Mouse (Mus musculus) limb, embryonic 11.5 days (tissue): Measurements from ENCODE around the gene Plekhg1. TPM values are rescaled to one million over a fixed set of nuclear protein-coding genes. Genes with fewer than 3 reads are reported as not detected.

ENCODE experiments used
- ATAC-seq: fragments of 200-750 bp; cut with Nextera tagmentation; 2 replicates; pipeline ENCODE4 v1.8.0; 2017; ENCODE audit warnings: low read depth; ENCODE audit not compliant: insufficient number of reproducible peaks, low FRiP score, low TSS enrichment
- DNase-seq: peaks from one replicate; pipeline ENCODE4 v3.0.0-alpha.2; 2015; ENCODE audit warnings: low spot score
- H3K27ac ChIP-seq: fragments of 300-500 bp; sonication (generic); replicated peaks from 2 replicates; pipeline ENCODE4 v1.5.1; 2014; ENCODE audit warnings: low read depth, mild to moderate bottlenecking, low read length
- H3K27me3 ChIP-seq: fragments of 300-500 bp; sonication (generic); 2 replicates; pipeline ENCODE4 v1.6.1; 2014; ENCODE audit warnings: mild to moderate bottlenecking, low read length, mixed read lengths; ENCODE audit not compliant: control insufficient read depth, insufficient read depth
- H3K36me3 ChIP-seq: fragments of 300-500 bp; sonication (generic); 2 replicates; pipeline ENCODE4 v1.6.1; 2014; ENCODE audit warnings: mild to moderate bottlenecking, low read length, moderate library complexity, mixed read lengths; ENCODE audit not compliant: control insufficient read depth, insufficient read depth
- H3K4me1 ChIP-seq: fragments of 300-500 bp; sonication (generic); 2 replicates; pipeline ENCODE4 v1.6.1; 2014; ENCODE audit warnings: low read length, mixed read lengths; ENCODE audit not compliant: control insufficient read depth, insufficient read depth
- H3K4me2 ChIP-seq: fragments of 300-500 bp; sonication (generic); 2 replicates; pipeline ENCODE4 v1.6.1; 2014; ENCODE audit warnings: low read depth, mild to moderate bottlenecking, moderate library complexity; ENCODE audit not compliant: severe bottlenecking
- H3K4me3 ChIP-seq: fragments of 300-500 bp; sonication (generic); 2 replicates; pipeline ENCODE4 v1.5.1; 2014; ENCODE audit warnings: low read depth, low read length
- H3K9ac ChIP-seq: fragments of 300-500 bp; sonication (generic); 2 replicates; pipeline ENCODE4 v1.6.1; 2014; ENCODE audit warnings: mild to moderate bottlenecking, low read length
- H3K9me3 ChIP-seq: fragments of 300-500 bp; sonication (generic); 2 replicates; pipeline ENCODE4 v1.6.1; 2016; ENCODE audit warnings: low read length; ENCODE audit not compliant: control insufficient read depth
- WGBS: fragments of 180-500 bp; shearing (Covaris S2); extraction: QIAGEN DNeasy Blood & Tissue Kit; methylation state at CpG from one replicate; pipeline ENCODE4 v1.1.7; 2014; 5-methylcytosine and 5-hydroxymethylcytosine counted together
- polyA plus RNA-seq: library from polyadenylated mRNA; unstranded; fragments of >200 nt; fragmentation: Nextera tagmentation; extraction: Ambion mirVana; gene quantifications from 2 replicates; pipeline ENCODE4 v1.2.1, GENCODE M21; 2014

The Plekhg1 gene
- polyA plus RNA-seq, 1 experiment from 2014 or later = 10.2 TPM

DNA sequence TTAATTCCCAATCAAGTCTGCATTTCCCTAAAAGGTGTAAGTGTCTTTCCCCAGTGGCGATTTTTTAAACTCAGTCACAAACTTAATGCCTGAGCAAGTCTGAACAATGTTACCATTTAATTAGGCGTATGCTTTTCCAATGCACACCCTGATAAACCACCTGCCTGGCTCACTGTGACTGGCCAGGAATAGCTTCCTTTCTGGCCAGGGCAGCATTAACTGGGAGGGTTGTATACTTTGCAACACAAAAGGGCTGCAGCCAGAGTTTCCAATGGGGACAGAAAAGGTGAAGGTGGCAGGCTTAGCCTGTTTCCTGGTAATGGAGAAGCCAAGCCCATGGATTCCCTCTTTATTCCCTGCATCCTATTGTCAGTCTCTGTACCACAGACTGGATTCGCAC, 10.5 kb upstream of the Plekhg1 start:
- ATAC-seq (no peak), DNase-seq (no peak)
- Histone ChIP-seq H3K27ac (no peak overlapping the region), H3K9ac (no peak overlapping the region), H3K4me1 (0 out of 2 replicates have a peak, but pooled peaks cover 2% of the 10 kb centered on the region), H3K36me3 (no peaks in the 10 kb centered on the region), H3K4me2 (no peak overlapping the region), H3K4me3 (no peak overlapping the region), H3K9me3 (no peaks in the 10 kb centered on the region), H3K27me3 (no peaks in the 10 kb centered on the region)
- 60% methylated on average over 3 of the region's 3 CpGs for WGBS

DNA sequence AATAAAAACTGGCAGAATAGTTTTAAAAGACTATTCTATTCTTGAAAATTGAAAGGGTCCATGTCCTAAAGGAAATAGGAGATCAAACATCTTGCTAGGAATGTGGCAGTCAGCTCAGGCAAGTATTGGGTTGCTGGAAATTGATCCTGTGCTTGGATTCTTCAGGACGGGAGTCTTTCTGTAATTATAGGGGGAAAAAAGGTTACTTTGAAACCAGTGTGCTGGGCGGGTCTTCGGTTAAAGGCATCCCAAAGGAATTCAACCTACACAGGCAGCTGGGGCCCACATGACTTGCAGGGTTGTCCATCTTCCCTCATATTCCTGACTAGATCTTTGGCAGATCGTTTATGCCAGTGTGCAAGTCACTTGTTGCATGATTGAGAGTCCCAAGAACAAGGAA, 9.8 kb upstream of the Plekhg1 start:
- 21% methylated on average over 4 of the region's 4 CpGs for WGBS
- no peak overlapping the region for H3K9ac ChIP-seq
- no peak overlapping the region for H3K27ac ChIP-seq
- no peaks in the 10 kb centered on the region for H3K36me3 ChIP-seq
- DNase-seq = peak; percentile 28
- H3K4me1 ChIP-seq = 0 out of 2 replicates have a peak, but pooled peaks cover 2% of the 10 kb centered on the region
- H3K4me2 ChIP-seq = no peak overlapping the region
- no peak for ATAC-seq
- H3K4me3 ChIP-seq = no peak overlapping the region
- no peaks in the 10 kb centered on the region for H3K9me3 ChIP-seq
- no peaks in the 10 kb centered on the region for H3K27me3 ChIP-seq

DNA sequence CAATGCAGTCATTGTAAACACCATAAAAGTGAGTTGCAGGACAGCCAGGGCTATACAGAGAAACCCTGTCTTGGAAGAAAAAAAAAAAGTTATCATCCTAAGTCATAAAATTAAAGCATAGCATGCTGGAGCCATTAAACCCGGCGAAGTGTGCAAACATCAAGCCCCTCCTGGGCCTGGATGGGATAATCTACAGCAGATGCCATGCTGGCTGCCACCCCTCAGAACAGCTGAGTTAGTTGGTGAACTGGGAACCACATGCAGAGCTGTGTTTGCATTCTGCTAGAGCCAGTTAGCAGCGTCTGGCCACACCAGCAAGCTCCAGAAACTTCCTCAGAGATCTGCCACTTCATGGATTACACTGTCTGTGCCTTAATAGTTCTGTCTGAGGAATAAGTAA, 3.1 kb upstream of the Plekhg1 start:
- Histone ChIP-seq H3K9me3 (no peaks in the 10 kb centered on the region), H3K4me2 (no peak overlapping the region), H3K36me3 (no peaks in the 10 kb centered on the region), H3K27me3 (no peaks in the 10 kb centered on the region), H3K4me1 (peaks cover 5% of the 10 kb centered on the region; the same call in 1 of the 2 replicates), H3K27ac (no peak overlapping the region), H3K4me3 (no peak overlapping the region), H3K9ac (no peak overlapping the region)
- DNase-seq (peak; percentile 55), ATAC-seq (no peak)
- 18% methylated on average over 3 of the region's 3 CpGs for WGBS

DNA sequence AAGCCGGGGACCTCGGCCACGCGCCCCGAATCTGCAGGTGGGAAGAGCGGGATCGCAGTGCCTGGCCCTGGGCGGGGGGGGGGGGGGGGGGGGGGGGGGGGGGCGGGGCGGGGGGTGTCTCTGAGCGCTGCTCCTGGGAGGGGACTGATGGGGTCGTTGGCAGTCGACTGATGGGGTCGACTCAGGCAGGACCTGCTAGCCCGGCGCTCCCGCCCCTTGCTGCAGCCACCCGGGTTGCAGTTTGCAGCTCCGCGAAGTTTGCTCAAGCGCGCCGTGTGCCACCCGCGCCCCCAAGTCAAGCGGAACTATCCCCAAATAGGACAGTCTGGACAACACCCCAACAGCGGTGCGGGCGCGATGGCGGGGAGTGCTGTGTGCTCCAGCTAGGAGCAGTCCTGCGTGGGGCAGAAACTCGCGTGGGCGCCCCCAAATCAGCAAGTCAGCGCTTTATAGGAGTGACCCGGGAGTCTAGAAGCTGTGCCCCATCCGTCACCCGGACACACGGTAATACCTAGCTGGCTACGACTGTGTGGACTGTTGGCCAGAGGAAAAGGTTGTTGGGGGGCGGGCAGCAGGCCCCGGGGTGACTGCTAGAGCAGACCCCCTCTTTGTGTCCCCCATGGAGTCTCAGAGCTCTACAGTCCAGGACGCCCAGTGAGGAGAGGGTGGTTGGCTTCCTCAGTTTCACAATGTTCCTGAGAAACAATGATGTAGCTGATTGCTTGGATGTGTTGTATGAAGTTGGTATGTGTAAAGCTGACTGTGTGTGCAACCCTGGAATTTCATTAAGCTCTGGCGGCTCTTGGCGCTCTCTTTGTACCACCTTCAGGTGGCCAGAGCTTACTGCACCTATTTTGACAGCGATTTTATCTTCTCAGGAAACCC, 582 bp downstream of the Plekhg1 start:
- peak overlapping the region; percentile 64 for H3K9ac ChIP-seq
- under 1% methylated on average over 35 of the region's 47 CpGs for WGBS
- H3K36me3 ChIP-seq = no peaks in the 10 kb centered on the region
- ATAC-seq = peak; percentile 78
- peaks cover 5% of the 10 kb centered on the region; the same call in 1 of the 2 replicates for H3K4me1 ChIP-seq
- H3K9me3 ChIP-seq = no peaks in the 10 kb centered on the region
- peak; percentile 76 for DNase-seq
- H3K4me3 ChIP-seq = peak overlapping the region; percentile 64
- H3K27me3 ChIP-seq = no peaks in the 10 kb centered on the region
- peak overlapping the region; percentile 65 for H3K27ac ChIP-seq
- peak overlapping the region; percentile 92 for H3K4me2 ChIP-seq

DNA sequence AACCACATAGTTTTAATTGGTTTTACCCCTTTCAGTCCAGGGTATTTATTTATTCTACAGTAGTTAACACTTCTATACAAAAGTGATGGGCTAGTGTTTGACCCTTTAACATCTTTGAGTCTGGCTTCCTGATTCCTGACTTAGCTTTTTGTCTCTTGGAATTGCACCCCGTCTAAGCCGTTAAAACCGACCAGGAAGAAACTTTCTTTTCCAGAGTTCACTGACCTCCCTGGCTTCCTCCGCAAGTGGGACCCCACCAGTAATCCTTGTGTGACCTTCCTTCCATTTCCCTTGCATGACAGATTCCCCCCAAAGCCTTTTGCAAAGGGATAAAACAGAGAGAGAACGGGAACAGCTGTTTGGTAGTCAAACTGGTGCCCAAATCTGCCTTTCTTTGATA, 1.6 kb downstream of the Plekhg1 start:
- Histone ChIP-seq H3K4me1 (peaks cover 5% of the 10 kb centered on the region; the same call in 1 of the 2 replicates), H3K9me3 (no peaks in the 10 kb centered on the region), H3K4me2 (no peak overlapping the region; the same call in 1 of the 2 replicates), H3K27ac (no peak overlapping the region), H3K4me3 (no peak overlapping the region), H3K36me3 (no peaks in the 10 kb centered on the region), H3K27me3 (no peaks in the 10 kb centered on the region), H3K9ac (no peak overlapping the region)
- DNase-seq (no peak), ATAC-seq (no peak)
- 10% methylated on average over 5 of the region's 5 CpGs for WGBS

DNA sequence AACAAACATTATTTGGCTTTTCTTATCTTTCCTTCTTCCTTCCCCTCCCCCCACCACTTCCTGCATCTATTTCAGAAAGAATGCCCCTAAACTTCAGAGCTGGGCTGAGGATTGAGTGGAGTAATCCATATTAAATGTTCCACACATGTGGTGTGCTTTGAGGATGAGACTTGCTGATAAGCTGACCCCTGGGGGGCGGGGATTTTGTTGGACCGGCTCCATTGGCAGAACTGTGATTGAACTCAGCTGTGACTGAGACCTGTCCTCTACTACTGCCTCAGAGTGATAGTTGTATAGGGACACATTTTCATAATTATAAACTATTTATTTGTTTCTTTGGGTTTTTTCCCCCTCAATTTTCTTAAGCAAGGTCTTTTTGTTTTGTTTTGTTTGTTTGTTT, 2.9 kb downstream of the Plekhg1 start:
- Histone ChIP-seq H3K27ac (no peak overlapping the region), H3K27me3 (no peaks in the 10 kb centered on the region), H3K4me2 (no peak overlapping the region), H3K4me3 (no peak overlapping the region), H3K4me1 (0 out of 2 replicates have a peak, but pooled peaks cover 2% of the 10 kb centered on the region), H3K9ac (no peak overlapping the region), H3K9me3 (no peaks in the 10 kb centered on the region), H3K36me3 (no peaks in the 10 kb centered on the region)
- DNase-seq = no peak
- WGBS = 42% methylated on average over 2 of the region's 2 CpGs
- ATAC-seq = no peak

DNA sequence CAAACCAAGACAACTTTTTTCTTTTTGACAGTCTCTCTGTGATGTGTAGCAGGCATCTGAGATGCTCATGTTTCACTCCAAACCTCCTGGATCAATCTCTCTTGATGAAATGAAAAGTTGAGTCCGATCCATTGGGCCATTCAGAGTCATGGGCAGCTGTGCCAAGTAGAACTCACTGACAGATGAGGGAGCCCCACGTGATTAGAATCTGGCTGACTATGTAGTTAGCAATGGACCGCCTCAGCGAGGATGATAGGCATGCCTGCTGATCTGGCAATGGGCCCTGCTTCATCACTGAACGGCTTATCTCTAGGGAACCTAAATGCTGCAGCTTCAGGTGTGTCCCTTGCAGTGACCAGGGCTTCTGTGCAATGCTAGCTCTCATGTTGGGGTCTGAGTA, 3.7 kb downstream of the Plekhg1 start:
- no peak overlapping the region for H3K27ac ChIP-seq
- DNase-seq (no peak), ATAC-seq (no peak)
- H3K36me3 ChIP-seq = no peaks in the 10 kb centered on the region
- H3K9ac ChIP-seq = no peak overlapping the region
- no peak overlapping the region for H3K4me3 ChIP-seq
- 84% methylated on average over 5 of the region's 5 CpGs for WGBS
- H3K27me3 ChIP-seq = no peaks in the 10 kb centered on the region
- H3K4me2 ChIP-seq = no peak overlapping the region
- no peaks in the 10 kb centered on the region for H3K9me3 ChIP-seq
- 0 out of 2 replicates have a peak, but pooled peaks cover 2% of the 10 kb centered on the region for H3K4me1 ChIP-seq

DNA sequence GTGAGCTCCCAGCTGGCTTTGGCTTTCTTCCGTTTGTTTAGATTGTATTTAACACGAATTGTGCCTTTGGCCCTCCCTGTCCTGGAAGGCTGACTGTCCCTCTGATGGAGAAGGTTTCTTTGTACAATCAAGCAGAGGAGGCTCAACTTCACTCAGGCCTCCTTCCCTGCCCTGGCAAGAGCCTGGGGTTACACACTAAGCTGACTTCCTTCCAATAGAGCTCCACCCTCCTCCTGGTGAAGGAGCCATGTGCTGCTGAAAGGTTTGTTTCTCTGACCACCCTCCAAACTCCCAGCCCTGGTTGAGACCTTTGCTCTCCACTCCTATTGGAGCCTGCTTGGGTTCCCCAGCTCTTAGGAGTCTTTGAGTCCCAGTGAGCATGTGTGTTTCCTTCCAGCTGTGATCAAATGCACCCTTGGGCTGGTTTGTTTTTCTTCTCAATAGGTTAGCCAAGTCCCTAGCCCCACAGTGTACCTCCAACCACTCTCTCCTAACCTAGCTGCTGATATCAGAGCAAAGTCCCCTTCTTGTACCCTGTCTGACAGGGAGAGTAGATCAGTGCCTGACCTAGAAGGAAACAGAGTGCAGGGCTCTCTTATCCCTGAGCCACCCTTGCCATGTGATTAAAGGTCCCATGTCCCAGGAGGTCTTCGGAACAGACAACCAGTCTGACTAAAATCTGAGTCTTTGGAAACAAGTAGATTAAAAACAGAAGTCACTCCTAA, 6.8 kb downstream of the Plekhg1 start:
- ATAC-seq = no peak

More for the DNA sequence above, 6.8 kb downstream of the Plekhg1 start:
- no peak for DNase-seq
- Histone ChIP-seq H3K4me3 (no peak overlapping the region), H3K9me3 (no peaks in the 10 kb centered on the region), H3K4me1 (no peaks in the 10 kb centered on the region), H3K36me3 (no peaks in the 10 kb centered on the region), H3K27me3 (no peaks in the 10 kb centered on the region), H3K4me2 (no peak overlapping the region), H3K27ac (no peak overlapping the region), H3K9ac (no peak overlapping the region)
- WGBS = 36% methylated on average over 3 of the region's 3 CpGs
